16 mouse cellular contexts compared by ENCODE assay signal in genomic region chr13:54374106-54374706, GRCm38 (mm10). TPM values are rescaled to one million over a fixed set of nuclear protein-coding genes. Genes with fewer than 3 reads are reported as not detected.
DNase-seq lines count a peak whose midpoint lies in the region; ATAC-seq and TF ChIP-seq lines count a peak whose summit lies in the region.
"Had no signal": no experiment of that assay in that cellular context is flagged by ENCODE, and none has a peak within 500 bp of the region (broad histone marks: within the 10 kb centered on the region; RNA-seq: fewer than 3 reads in every experiment).

No protein-coding gene starts in this region.

- no peaks in the 10 kb centered on the region for H3K27me3 ChIP-seq in forebrain, embryonic 14.5 days (replicated peaks; ENCODE audit: control insufficient read depth, insufficient read depth, low read length)
- no peaks in the 10 kb centered on the region for H3K27me3 ChIP-seq in midbrain, embryonic 15.5 days (replicated peaks)

- H3K4me1 ChIP-seq in forebrain, embryonic 14.5 days (ENCODE audit: control insufficient read depth, insufficient read depth, low read length) = peaks cover 24% of the 10 kb centered on the region
- peaks cover 44% of the 10 kb centered on the region for H3K4me1 ChIP-seq in midbrain, embryonic 15.5 days

- no peak overlapping the region for H3K9ac ChIP-seq in forebrain, embryonic 14.5 days (ENCODE audit: low read length)
- H3K9ac ChIP-seq in midbrain, embryonic 15.5 days = peak overlapping the region; percentile 6; the same call in 1 of the 2 replicates
- H3K9ac ChIP-seq: embryonic facial prominence, embryonic 12.5 days; liver, embryonic 12.5 days had no signal

- DNase-seq in cerebellum, adult 11-12 months = peak; percentile 45
- no peak for DNase-seq in cerebellum, postnatal 14 days
- peak; percentile 68 to 75 for DNase-seq in left cerebral cortex, postnatal 14 days (ENCODE audit: low spot score in 2 of 2)
- no peak for DNase-seq in left cerebral cortex, adult 8-10 months (ENCODE audit: low spot score in 2 of 2)
- peak; percentile 54 for DNase-seq in forebrain, embryonic 14.5 days (ENCODE audit: low spot score)
- no peak for DNase-seq in gastrocnemius, postnatal 25 days
- no peak for DNase-seq in gastrocnemius, adult 2 months
- DNase-seq: adrenal gland, postnatal 10 days; heart, adult 18-20 months; heart, postnatal 10 days; kidney, adult 11 months; kidney, postnatal 4 days; lung, postnatal 10 days had no signal

- intact Hi-C loops in left cerebral cortex, postnatal 14 days (cut with DNase I) = loop anchor here (5.0 kb wide), 4 partner anchors 42 to 262 kb away; no protein-coding TSS in a partner anchor
- intact Hi-C loops in gastrocnemius, adult 2 months (cut with DNase I) = no loop called here

- WGBS in forebrain, embryonic 14.5 days = 36% methylated on average over 9 of the region's 9 CpGs
- WGBS in midbrain, embryonic 15.5 days = 28% methylated on average over 9 of the region's 9 CpGs

- 0 out of 2 replicates have a peak overlapping the region, but pooled peaks have one; percentile 3 for H3K27ac ChIP-seq in forebrain, embryonic 14.5 days (ENCODE audit: low read depth, low read length)
- peak overlapping the region; percentile 39 for H3K27ac ChIP-seq in midbrain, embryonic 15.5 days
- no peak overlapping the region for H3K27ac ChIP-seq in gastrocnemius, adult 2 months
- H3K27ac ChIP-seq: embryonic facial prominence, embryonic 12.5 days; liver, embryonic 12.5 days had no signal

- H3K36me3 ChIP-seq in forebrain, embryonic 14.5 days (ENCODE audit: control insufficient read depth, insufficient read depth, low read length) = peaks cover 3% of the 10 kb centered on the region; the same call in 1 of the 2 replicates
- H3K36me3 ChIP-seq in midbrain, embryonic 15.5 days (replicated peaks) = no peaks in the 10 kb centered on the region
- H3K36me3 ChIP-seq: liver, embryonic 12.5 days had no signal

- peak overlapping the region; percentile 68 for H3K4me2 ChIP-seq in forebrain, embryonic 14.5 days (ENCODE audit: low read length)
- peak overlapping the region; percentile 70 for H3K4me2 ChIP-seq in midbrain, embryonic 15.5 days
- H3K4me2 ChIP-seq: embryonic facial prominence, embryonic 12.5 days; liver, embryonic 12.5 days had no signal

- no peaks in the 10 kb centered on the region for H3K9me3 ChIP-seq in forebrain, embryonic 14.5 days (replicated peaks; ENCODE audit: control insufficient read depth, low read length)
- no peaks in the 10 kb centered on the region for H3K9me3 ChIP-seq in midbrain, embryonic 15.5 days
- H3K9me3 ChIP-seq: embryonic facial prominence, embryonic 12.5 days; liver, embryonic 12.5 days had no signal

- no peak for TF ChIP-seq CTCF in gastrocnemius, adult 2 months (IDR thresholded peaks at IDR 0.05)

- H3K4me3 ChIP-seq in forebrain, embryonic 14.5 days (ENCODE audit: low read depth, low read length) = no peak overlapping the region
- no peak overlapping the region for H3K4me3 ChIP-seq in midbrain, embryonic 15.5 days
- no peak overlapping the region for H3K4me3 ChIP-seq in gastrocnemius, adult 2 months
- H3K4me3 ChIP-seq: embryonic facial prominence, embryonic 12.5 days; liver, embryonic 12.5 days had no signal

- ATAC-seq in forebrain, embryonic 14.5 days = no peak
- no peak for ATAC-seq in midbrain, embryonic 15.5 days (replicated peaks)
- ATAC-seq: liver, embryonic 12.5 days had no signal

RNA-seq across cellular contexts. Expression of gene Cplx2, which starts 3.1 kb away (rescaled TPM):
- total RNA-seq in left cerebral cortex, postnatal 14 days (2021) = 100 to 1,000 TPM; 689 to 707 TPM
- total RNA-seq in left cerebral cortex, adult 8-10 months (2022) = 100 to 1,000 TPM; 781 to 858 (median 827) TPM
- polyA plus RNA-seq in forebrain, embryonic 14.5 days (2014; fragmentation: Nextera tagmentation; extraction: Ambion mirVana) = 23.4 and 25.7 TPM in 2 replicates
- polyA plus RNA-seq in midbrain, embryonic 15.5 days (2015; fragmentation: Nextera tagmentation; extraction: Ambion mirVana) = 31.1 and 32.8 TPM in 2 replicates
- 1 to 10 TPM; 1.3 to 1.7 TPM for total RNA-seq in gastrocnemius, postnatal 25 days (2021)
- total RNA-seq in gastrocnemius, adult 2 months (2021) = under 1 TPM; 0.46 to 0.84 TPM

Comparison
In these comparisons a context has a peak if more than half of its experiments do, and no peak if none do; other contexts are left out.
1. DNase-seq: peak in cerebellum, adult 11-12 months (single experiment), left cerebral cortex, postnatal 14 days (2 of 2) and forebrain, embryonic 14.5 days (single experiment); none in cerebellum, postnatal 14 days (0 of 2), left cerebral cortex, adult 8-10 months (0 of 2), gastrocnemius, postnatal 25 days (single experiment) and gastrocnemius, adult 2 months (single experiment).
2. RNA of gene Cplx2, which starts 3.1 kb away (total RNA-seq): 781 to 858 TPM in left cerebral cortex, adult 8-10 months and 689 to 707 TPM in left cerebral cortex, postnatal 14 days; 1.3 to 1.7 TPM in gastrocnemius, postnatal 25 days and 0.46 to 0.84 TPM in gastrocnemius, adult 2 months; every median in the first group is over 100 times any median in the second.